Mouse (Mus musculus) heart, postnatal 14 days (tissue): ENCODE results near the gene Tlcd2. TPM values are rescaled to one million over a fixed set of nuclear protein-coding genes. Genes with fewer than 3 reads are reported as not detected.

Experiments
- DNase-seq, 2 experiments: peaks; one replicate each; pipeline ENCODE4 v3.0.0; 2021 to 2022
- intact Hi-C: fragments of 180-260 bp; cut with DNase I; formaldehyde crosslinking; loops from one replicate; pipeline ENCODE4 v1.15.1; 2025
- long read RNA-seq, 2 experiments: library from polyadenylated mRNA; stranded (forward); transcript quantifications; one replicate each; pipeline ENCODE4 v2.0.0; 2021
- total RNA-seq, 2 experiments: library from RNA; stranded (reverse); gene quantifications; 2 replicates each; pipeline ENCODE4 v1.2.3; 2021

The Tlcd2 gene
- total RNA-seq: 10 to 100 TPM; 11.8 to 11.9 TPM
- long read RNA-seq, experiment 1, partial matches to known transcripts: 11 of 16 reads
- long read RNA-seq, experiment 1, other reads (novel, unspliced or antisense): 4 of 16 reads
- long read RNA-seq, experiment 2, partial matches to known transcripts: 17 of 19 reads
- long read RNA-seq, experiment 2, other reads (novel, unspliced or antisense): 1 of 19 reads

- peak; percentile 99 for DNase-seq
- intact Hi-C loops: no loop called here
Measured at GRCm38 (mm10) chr11:75460844-75461742, at the start of gene Tlcd2. TSS of gene Tlcd2 (plus strand) at chr11:75461715.

GRCm38 (mm10) chr11:75415096-75415495, 46.4 kb upstream of the Tlcd2 start:
- intact Hi-C loops: no loop called here
- DNase-seq: no peak

DNA sequence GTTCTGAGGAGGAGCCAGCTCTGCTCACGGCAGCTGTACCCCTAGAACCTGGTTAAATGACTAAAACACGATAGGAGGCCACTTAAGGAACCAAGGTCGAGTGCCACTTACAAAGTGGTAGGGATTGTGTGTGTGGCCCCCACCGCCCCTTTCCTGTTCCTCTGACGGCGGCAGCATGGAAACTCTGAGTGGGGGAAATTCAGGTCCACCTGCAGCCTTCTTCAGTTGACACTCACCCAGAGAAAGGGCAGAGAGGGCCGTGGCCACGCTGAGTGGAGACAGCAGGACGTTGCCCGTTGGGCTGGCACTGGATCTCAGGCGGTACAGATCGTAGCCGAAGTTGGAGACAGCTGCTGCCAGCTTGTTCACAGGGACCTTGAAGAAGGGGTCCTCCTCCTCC, 45.5 kb upstream of the Tlcd2 start:
- intact Hi-C loops: no loop called here
- DNase-seq: no peak

- intact Hi-C loops: no loop called here
- DNase-seq: no peak
Measured at GRCm38 (mm10) chr11:75420037-75420436, 41.5 kb upstream of the Tlcd2 start.

GRCm38 (mm10) chr11:75420810-75421374, 40.6 kb upstream of the Tlcd2 start:
- intact Hi-C loops: no loop called here
- no peak for DNase-seq

DNA sequence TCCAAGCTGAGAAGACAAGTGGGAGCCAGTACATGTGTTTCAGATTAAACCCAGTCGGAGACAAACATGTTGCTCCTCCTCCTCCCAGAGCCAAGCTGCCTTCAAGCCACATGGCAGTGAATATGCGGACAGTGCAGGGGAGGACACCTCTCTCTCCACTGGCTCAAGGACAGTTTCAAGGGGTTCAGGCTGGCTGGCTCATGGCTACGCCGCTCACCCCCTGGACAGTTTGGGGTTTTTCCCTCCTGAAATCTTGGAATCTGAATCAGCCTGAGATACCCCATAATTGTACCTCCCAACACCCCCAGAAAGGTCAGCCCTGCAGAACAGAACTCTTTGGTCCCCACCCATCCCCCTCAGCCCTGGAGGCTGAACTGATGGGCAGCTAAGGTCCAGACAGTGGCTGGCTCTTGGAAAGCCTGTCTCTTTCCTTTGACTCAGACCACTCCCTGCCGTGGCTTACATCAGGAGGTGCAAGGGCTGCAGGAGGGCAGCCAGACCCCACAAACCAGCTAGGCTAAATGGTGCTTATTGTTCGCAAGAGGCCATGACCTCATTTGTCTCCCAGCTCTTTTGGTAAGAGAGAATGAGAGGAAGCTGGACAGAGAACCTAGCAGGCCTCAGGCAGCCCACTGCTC, 40.0 kb upstream of the Tlcd2 start:
- no peak for DNase-seq
- intact Hi-C loops: no loop called here

DNA sequence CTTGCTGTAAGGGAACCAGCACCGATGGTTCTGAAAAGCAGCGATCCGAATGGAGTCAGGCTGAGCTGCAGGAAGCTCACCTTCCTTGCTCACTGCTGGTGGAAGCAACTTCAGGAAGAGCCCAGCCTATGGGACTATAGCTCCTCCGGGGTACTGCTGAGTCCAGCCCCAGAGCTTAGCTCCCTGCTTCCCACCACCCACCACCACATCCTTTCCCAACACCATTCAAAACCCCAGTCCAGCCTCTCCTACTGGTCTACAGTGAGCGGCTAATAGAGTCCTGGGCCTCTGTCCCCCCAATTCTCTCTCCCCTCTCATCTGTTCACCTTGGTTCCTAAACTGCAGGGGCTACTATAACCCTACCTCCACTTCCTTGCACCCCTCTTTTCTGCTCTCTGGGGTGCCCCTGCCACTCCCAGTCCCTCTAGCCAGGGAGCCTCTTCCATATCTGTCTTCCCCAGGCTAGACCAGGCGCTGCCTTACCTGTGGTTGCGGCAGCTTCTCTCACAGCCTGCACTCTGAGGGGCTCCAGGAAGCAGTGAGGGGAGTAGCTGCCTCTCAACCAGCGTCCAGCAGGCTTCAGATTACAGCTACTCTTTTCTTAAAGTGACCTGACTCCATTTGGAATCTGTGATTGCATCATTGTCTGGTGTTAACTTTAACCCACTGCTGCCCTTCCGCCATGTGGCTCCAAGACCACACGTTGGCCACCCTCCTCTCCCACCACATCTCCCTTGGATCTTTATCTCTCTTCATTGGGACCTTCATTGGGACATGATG, 39.3 kb upstream of the Tlcd2 start, which contains the start of gene Serpinf1:
Serpinf1 (minus strand) TSS at position 689 of the 780 bp plus-strand sequence.
- DNase-seq: no peak
- intact Hi-C loops: no loop called here

DNA sequence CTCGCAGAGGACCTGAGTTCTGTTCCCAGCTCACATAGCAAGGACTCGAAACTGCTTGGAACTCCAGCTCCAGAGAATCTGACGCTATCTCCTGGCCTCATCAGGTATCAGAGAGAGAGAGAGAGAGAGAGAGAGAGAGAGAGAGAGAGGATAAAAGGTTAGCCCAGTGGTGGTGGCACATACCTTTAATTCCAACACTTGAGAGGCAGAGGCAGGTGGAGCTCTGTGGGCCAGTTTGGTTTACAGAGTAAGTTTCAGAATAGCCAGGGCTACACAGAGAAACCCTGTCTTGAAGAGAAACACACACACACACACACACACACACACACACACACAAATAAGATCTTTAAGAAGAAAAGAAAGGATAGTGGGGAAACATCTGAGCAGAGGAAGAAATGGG, 38.4 kb upstream of the Tlcd2 start:
- no peak for DNase-seq
- intact Hi-C loops: no loop called here

DNA sequence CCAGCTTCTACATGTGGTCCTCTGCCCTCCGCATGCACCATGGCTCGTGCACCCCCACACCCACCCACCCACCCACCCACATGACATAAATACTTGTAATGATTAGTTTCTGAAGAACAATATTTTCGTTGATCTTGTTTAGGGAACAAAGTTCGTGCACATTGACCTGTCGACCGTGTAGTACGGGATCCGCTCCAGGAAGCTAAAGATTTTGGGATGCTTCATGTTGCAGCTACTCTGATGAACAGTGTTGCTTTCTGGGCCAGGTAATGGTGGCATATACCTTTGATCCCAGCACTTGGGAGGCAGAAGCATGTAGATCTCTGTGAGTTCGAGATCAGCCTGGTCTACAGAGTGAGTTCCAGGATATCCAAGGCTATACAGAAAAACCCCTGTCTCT, 37.5 kb upstream of the Tlcd2 start:
- intact Hi-C loops: no loop called here
- DNase-seq: no peak

DNA sequence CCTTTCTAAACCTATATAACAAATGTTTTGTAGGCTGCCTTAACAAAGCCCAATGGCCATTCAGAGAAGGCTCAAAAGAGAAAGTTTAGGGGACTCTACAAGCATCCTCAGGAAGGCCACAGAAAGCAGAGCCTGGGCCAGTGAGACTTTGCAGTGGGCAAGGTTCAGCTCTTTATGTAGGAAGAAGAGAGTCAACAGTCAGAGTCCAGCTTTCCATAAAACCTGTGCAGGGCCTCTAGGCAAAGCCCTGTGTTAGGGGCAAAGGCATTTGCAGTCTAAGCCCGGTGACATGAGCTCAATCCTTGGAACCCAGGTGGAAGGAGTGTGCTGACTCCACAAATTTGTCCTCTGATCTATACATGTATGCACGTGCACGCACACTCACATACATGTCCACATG, 37.1 kb upstream of the Tlcd2 start:
- intact Hi-C loops: no loop called here
- no peak for DNase-seq

- DNase-seq: no peak
- intact Hi-C loops: no loop called here
Measured at GRCm38 (mm10) chr11:75429019-75429705, 32.4 kb upstream of the Tlcd2 start.

DNA sequence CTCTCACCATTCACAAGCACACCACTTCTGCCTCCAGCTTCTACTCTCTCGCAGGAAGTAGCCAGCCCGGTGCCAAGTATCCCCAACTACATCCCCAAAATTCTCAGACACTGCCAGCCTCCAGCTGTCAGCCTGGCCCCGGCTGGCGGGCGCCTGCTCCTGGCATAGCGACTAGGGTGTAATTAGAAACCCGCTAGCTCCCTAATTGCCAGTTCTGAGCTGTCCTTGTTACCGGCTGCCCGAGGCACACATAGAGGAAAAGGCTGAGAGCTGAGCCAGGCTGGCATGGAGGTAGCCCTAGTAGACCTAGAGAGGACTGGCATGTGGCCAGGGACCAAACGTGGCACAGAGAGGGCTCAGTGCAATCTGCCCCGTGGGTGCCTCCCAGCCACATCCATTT, 30.2 kb upstream of the Tlcd2 start:
- DNase-seq: no peak
- intact Hi-C loops: no loop called here

DNA sequence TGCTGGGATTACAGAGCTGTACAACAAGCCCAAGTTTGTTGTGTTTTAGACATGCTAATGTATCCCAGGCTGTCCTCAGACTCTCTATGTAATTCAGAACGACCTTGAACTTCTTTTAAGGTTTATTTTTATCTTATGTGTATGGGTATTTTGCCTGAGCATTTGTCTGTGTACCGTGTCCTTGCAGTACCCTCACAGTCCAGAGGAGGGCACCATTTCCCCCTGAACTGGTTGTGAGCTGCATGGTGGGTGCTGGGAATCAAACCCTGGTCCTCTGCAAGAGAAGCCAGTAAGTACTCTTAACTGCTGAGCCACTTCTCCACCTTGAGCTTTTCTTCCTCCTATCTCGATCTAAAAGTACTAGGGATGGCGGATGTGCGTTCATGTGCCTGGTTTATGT, 27.4 kb upstream of the Tlcd2 start:
- DNase-seq: no peak
- intact Hi-C loops: no loop called here

- no peak for DNase-seq
- intact Hi-C loops: no loop called here
Measured at GRCm38 (mm10) chr11:75438194-75438593, 23.3 kb upstream of the Tlcd2 start.

GRCm38 (mm10) chr11:75438804-75439203, 22.7 kb upstream of the Tlcd2 start:
- DNase-seq: no peak

DNA sequence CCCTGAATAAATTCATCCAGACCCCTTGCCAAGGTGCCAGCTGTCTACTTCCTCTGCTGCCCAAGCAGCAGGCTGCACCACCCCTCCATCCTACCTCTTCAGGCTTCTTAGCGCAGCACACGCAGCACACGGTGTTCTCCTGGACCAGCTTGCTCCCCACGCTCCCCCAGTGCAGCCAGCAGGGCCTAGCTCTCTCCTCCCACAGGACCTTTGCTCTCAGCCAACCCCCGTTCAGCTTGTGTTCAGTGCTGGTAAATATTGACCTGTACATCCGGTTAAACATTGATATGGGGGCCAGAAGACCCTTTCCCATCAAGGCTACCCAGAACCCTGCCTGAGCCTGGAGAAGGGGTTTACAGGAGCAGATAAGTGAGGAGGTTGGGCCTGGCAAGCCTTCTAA, 22.2 kb upstream of the Tlcd2 start, which contains the start of gene Serpinf2:
Serpinf2 (minus strand) TSS at position 229 of the 400 bp plus-strand sequence.
- DNase-seq: no peak
- intact Hi-C loops: no loop called here

More at GRCm38 (mm10) chr11:75438804-75439203, 22.7 kb upstream of the Tlcd2 start:
- intact Hi-C loops: no loop called here

DNA sequence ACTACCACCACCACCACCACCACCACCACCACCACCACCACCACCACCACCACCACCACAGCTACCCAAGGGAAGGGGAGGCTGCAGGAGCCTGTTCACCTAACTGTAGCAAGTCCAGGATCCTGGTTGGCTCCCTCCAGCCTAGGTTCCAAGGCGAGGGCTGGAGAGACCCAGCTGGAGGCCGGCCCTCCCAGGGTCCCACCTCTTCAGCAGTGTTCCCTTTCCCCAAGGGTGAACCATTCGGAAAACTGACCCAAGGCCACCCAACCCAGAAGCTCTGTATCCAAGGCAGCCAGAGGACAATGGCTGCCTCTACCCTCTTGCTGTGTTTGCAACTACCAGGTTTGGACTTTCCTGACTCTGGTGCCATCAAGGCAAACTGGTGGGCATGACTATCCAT, 21.6 kb upstream of the Tlcd2 start:
- DNase-seq: no peak
- intact Hi-C loops: no loop called here

- intact Hi-C loops: no loop called here
Measured at GRCm38 (mm10) chr11:75441034-75441433, 20.5 kb upstream of the Tlcd2 start.

GRCm38 (mm10) chr11:75441601-75442000, 19.9 kb upstream of the Tlcd2 start:
- intact Hi-C loops: no loop called here
- DNase-seq: no peak

More at GRCm38 (mm10) chr11:75441034-75441433, 20.5 kb upstream of the Tlcd2 start:
- no peak for DNase-seq

DNA sequence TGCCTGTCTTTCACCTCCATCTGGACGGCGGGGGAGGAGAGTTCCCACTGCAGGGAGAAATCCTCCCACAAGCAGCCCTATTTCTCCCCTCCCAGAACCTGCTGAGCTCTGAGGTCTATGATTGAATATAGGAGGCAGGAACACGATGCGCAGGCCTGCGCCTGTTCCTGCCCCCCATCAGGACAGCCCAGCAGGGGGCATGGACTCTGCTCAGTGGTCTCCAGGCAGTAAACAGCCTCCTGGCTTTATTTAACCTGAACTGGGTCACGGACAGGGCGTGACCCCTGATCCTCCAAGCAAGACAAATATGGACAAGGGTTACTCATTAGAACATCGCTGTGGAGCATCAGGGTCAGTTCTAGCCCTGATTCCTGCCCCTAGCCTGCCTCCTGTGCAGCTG, 17.8 kb upstream of the Tlcd2 start:
- intact Hi-C loops: no loop called here
- DNase-seq: no peak
